Mouse (Mus musculus) CH12.LX (cell line): ENCODE measurements around the gene Rnf115. TPM values are rescaled to one million over a fixed set of nuclear protein-coding genes. Genes with fewer than 3 reads are reported as not detected.

Experiments
- DNase-seq: peaks from one replicate; pipeline ENCODE4 v3.0.0-alpha.2; 2013; ENCODE audit errors: extremely low read depth
- H3K27ac ChIP-seq: 2 replicates; pipeline ENCODE4 v1.5.1; 2012; ENCODE audit warnings: low read depth, mild to moderate bottlenecking, control low read depth, moderate library complexity; ENCODE audit not compliant: insufficient read depth
- H3K27me3 ChIP-seq: replicated peaks from 2 replicates; pipeline ENCODE3; 2012; ENCODE audit warnings: inconsistent platforms
- H3K36me3 ChIP-seq, 2 experiments: replicated peaks in 1 of 2; 2 replicates each; pipeline versions ENCODE3 to v1.6.1; 2012; ENCODE audit warnings: inconsistent platforms in 1 of 2, low read length in 1 of 2, mild to moderate bottlenecking in 1 of 2, mixed read lengths in 1 of 2, moderate library complexity in 1 of 2; ENCODE audit not compliant: control insufficient read depth in 1 of 2, insufficient read depth in 1 of 2
- H3K4me1 ChIP-seq, 2 experiments: 2 replicates each; pipeline ENCODE4 v1.6.1; 2012; ENCODE audit warnings: inconsistent platforms in 1 of 2, moderate library complexity in 1 of 2; ENCODE audit not compliant: insufficient read depth in 2 of 2, control insufficient read depth in 1 of 2
- H3K4me2 ChIP-seq: 2 replicates; pipeline ENCODE4 v1.6.1; 2012; ENCODE audit warnings: low read depth, mild to moderate bottlenecking, control low read depth; ENCODE audit not compliant: poor library complexity, insufficient read depth, severe bottlenecking
- H3K4me3 ChIP-seq, 3 experiments: fragments of 150-350 bp in 1 of 3; sonication (generic) in 1 of 3; replicated peaks in 1 of 3; 2 replicates each; pipeline versions ENCODE3 to v1.5.1; 2011 to 2012; ENCODE audit warnings: low read depth in 2 of 3, low read length in 2 of 3, mild to moderate bottlenecking in 2 of 3, moderate library complexity in 2 of 3, control low read depth in 1 of 3, improper control_type of control experiment in 1 of 3, inconsistent platforms in 1 of 3, mixed read lengths in 1 of 3; ENCODE audit not compliant: poor library complexity in 1 of 3
- H3K79me2 ChIP-seq: replicated peaks from 2 replicates; pipeline ENCODE4 v1.6.1; 2012; ENCODE audit warnings: mild to moderate bottlenecking, moderate library complexity; ENCODE audit not compliant: control insufficient read depth, poor library complexity, insufficient read depth, severe bottlenecking; ENCODE audit errors: extremely low read depth
- H3K9ac ChIP-seq: 2 replicates; pipeline ENCODE4 v1.6.1; 2012; ENCODE audit warnings: low read depth, mild to moderate bottlenecking, control low read depth, moderate library complexity; ENCODE audit not compliant: insufficient read depth
- H3K9me3 ChIP-seq: replicated peaks from 2 replicates; pipeline ENCODE3; 2012; ENCODE audit warnings: low read length, inconsistent platforms, mixed read lengths
- CHD2 ChIP-seq: IDR thresholded peaks from 2 replicates; pipeline ENCODE4 v1.6.1; 2011; ENCODE audit warnings: low read length, improper control_type of control experiment
- E2F4 ChIP-seq: IDR thresholded peaks from 2 replicates; pipeline ENCODE4 v1.6.1; 2011; ENCODE audit warnings: low read depth, low read length, improper control_type of control experiment; ENCODE audit not compliant: insufficient replicate concordance
- ELF1 ChIP-seq: IDR thresholded peaks from 2 replicates; pipeline ENCODE4 v1.6.1; 2014; ENCODE audit warnings: low read depth, mild to moderate bottlenecking, inconsistent platforms, low read length, improper control_type of control experiment
- ETS1 ChIP-seq: conservative IDR thresholded peaks from 2 replicates; pipeline ENCODE4 v1.6.1; 2012; ENCODE audit warnings: low read depth, mild to moderate bottlenecking, inconsistent platforms, low read length, improper control_type of control experiment, moderate library complexity
- IRF4 ChIP-seq: IDR thresholded peaks from 2 replicates; pipeline ENCODE4 v1.6.1; 2014; ENCODE audit warnings: low read depth, mild to moderate bottlenecking, inconsistent platforms, low read length, improper control_type of control experiment
- JUND ChIP-seq: conservative IDR thresholded peaks from 2 replicates; pipeline ENCODE4 v1.6.1; 2011; ENCODE audit warnings: low read depth, low read length, improper control_type of control experiment
- KAT2A ChIP-seq: IDR thresholded peaks from 2 replicates; pipeline ENCODE4 v1.6.1; 2012; ENCODE audit warnings: low read length, improper control_type of control experiment, inconsistent platforms; ENCODE audit not compliant: insufficient replicate concordance
- MAFK ChIP-seq: IDR thresholded peaks from 2 replicates; pipeline ENCODE4 v1.6.1; 2011; ENCODE audit warnings: low read length, improper control_type of control experiment; ENCODE audit not compliant: insufficient replicate concordance
- MAX ChIP-seq: IDR thresholded peaks from 2 replicates; pipeline ENCODE4 v1.6.1; 2011; ENCODE audit warnings: low read length, improper control_type of control experiment
- MAZ ChIP-seq: IDR thresholded peaks from 2 replicates; pipeline ENCODE4 v1.6.1; 2012; ENCODE audit warnings: low read depth, mild to moderate bottlenecking, inconsistent platforms, low read length, improper control_type of control experiment, moderate library complexity
- POLR2A ChIP-seq: IDR thresholded peaks from 2 replicates; pipeline ENCODE4 v1.6.1; 2011; ENCODE audit warnings: low read depth, mild to moderate bottlenecking, improper control_type of control experiment, low read length
- POLR2AphosphoS2 ChIP-seq: IDR thresholded peaks from 2 replicates; pipeline ENCODE4 v1.6.1; 2011; ENCODE audit warnings: low read depth, low read length, improper control_type of control experiment
- RAD21 ChIP-seq: IDR thresholded peaks from 2 replicates; pipeline ENCODE4 v1.6.1; 2011; ENCODE audit warnings: low read depth, mild to moderate bottlenecking, low read length, improper control_type of control experiment, moderate library complexity
- SIN3A ChIP-seq: IDR thresholded peaks from 2 replicates; pipeline ENCODE4 v1.6.1; 2012; ENCODE audit warnings: low read length, improper control_type of control experiment, inconsistent platforms
- TBP ChIP-seq: conservative IDR thresholded peaks from 2 replicates; pipeline ENCODE4 v1.6.1; 2011; ENCODE audit warnings: low read depth, low read length, improper control_type of control experiment
- UBTF ChIP-seq: IDR thresholded peaks from 2 replicates; pipeline ENCODE4 v1.6.1; 2012; ENCODE audit warnings: low read depth, mild to moderate bottlenecking, inconsistent platforms, low read length, improper control_type of control experiment, moderate library complexity
- USF2 ChIP-seq: conservative IDR thresholded peaks from 2 replicates; pipeline ENCODE4 v1.6.1; 2011; ENCODE audit warnings: low read depth, low read length, improper control_type of control experiment
- ZC3H11A ChIP-seq: IDR thresholded peaks from 2 replicates; pipeline ENCODE4 v1.6.1; 2012; ENCODE audit warnings: low read depth, mild to moderate bottlenecking, inconsistent platforms, low read length, improper control_type of control experiment
- dilution Hi-C: fragments of 300-500 bp; cut with MboI; formaldehyde crosslinking; loops from 2 replicates; pipeline ENCODE4 v1.14.3; 2020; ENCODE audit warnings: low sequenced_read_pairs; ENCODE audit not compliant: extremely low pct_unique_long_range_greater_than_20kb, extremely low pct_ligation_motif_present
- in situ Hi-C: fragments of 300-500 bp; cut with MboI; formaldehyde crosslinking; loops from 3 replicates; pipeline ENCODE4 v1.14.3; 2019; ENCODE audit warnings: low sequenced_read_pairs, low pct_ligation_motif_present, low pct_unique_long_range_greater_than_20kb, mixed read lengths
- polyA plus RNA-seq: library from polyadenylated mRNA; unstranded; fragments of >175 nt; gene quantifications from 2 replicates; pipeline ENCODE4 v1.2.1, GENCODE M21; 2012; ENCODE audit warnings: low read depth; ENCODE audit not compliant: insufficient read length
- total RNA-seq, 2 experiments: library from RNA; depleted of rRNA; stranded (reverse); fragments of 300-350 nt in 1 of 2; fragments of >200 nt in 1 of 2; gene quantifications; 2 replicates each; pipeline ENCODE4 v1.2.3; 2012 to 2014

The Rnf115 gene
- total and polyA plus RNA-seq, 3 experiments, result 25.8 to 79.3 (median 64.7) TPM

- H3K27me3 ChIP-seq, result no peaks in the 10 kb centered on the region
- peak overlapping the region; percentile 47 for H3K4me2 ChIP-seq
- H3K9ac ChIP-seq, result peak overlapping the region; percentile 68; the same call in 1 of the 2 replicates
- no peak overlapping the region for H3K4me3 ChIP-seq
- DNase-seq, result peak; percentile 44
- H3K79me2 ChIP-seq, result no peaks in the 10 kb centered on the region
- no peak for TF ChIP-seq RAD21
- no peak for TF ChIP-seq POLR2A
- TF ChIP-seq JUND, result no peak
- TF ChIP-seq POLR2AphosphoS2, result no peak
- TF ChIP-seq MAZ, result no peak
- 0 out of 2 replicates have a peak, but pooled peaks have one; percentile 15 for TF ChIP-seq IRF4
- no peak for TF ChIP-seq ZC3H11A
- peaks cover 2% of the 10 kb centered on the region for H3K9me3 ChIP-seq
- no peak overlapping the region for H3K27ac ChIP-seq
- H3K36me3 ChIP-seq, result peaks cover 8 to 25% of the 10 kb centered on the region in 2 experiments
- in situ Hi-C loops (no loop called here), dilution Hi-C loops (no loop called here)
- H3K4me1 ChIP-seq, result peaks cover 0 to 54% of the 10 kb centered on the region in 2 experiments; a peak in 3 of 4 replicates
These were observed 37.1 kb downstream of the Rnf115 start for GRCm38 (mm10) chr3:96764528-96764927.

DNA sequence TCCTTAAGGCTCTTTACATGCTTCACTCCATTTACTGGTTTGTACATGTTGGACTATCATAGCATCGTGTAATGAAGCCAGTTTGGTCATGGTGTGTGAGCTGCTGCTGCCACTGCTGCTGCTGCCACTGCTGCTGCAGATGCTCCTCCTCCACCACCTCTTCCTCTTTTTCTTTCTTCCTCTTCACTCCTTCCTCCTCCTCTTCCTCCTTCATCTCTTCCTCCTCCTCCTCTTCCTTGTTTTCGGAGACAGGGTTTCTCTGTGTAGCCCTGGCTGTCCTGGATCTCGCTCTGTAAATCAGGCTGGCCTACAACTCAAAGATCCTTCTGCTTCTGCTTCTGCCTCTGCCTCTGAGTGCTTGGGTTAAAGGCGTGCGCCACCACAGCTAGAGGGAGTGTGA is 42.5 kb downstream of the Rnf115 start:
- H3K4me1 ChIP-seq, result peaks cover 4 to 52% of the 10 kb centered on the region in 2 experiments
- dilution Hi-C loops (no loop called here), in situ Hi-C loops (no loop called here)
- H3K4me2 ChIP-seq, result no peak overlapping the region
- H3K9ac ChIP-seq, result no peak overlapping the region
- H3K4me3 ChIP-seq, result no peak overlapping the region
- H3K36me3 ChIP-seq, result peaks cover 0 to 26% of the 10 kb centered on the region in 2 experiments
- H3K9me3 ChIP-seq, result no peaks in the 10 kb centered on the region
- no peak for TF ChIP-seq E2F4
- TF ChIP-seq ELF1, result no peak
- TF ChIP-seq USF2, result no peak
- TF ChIP-seq ETS1, result no peak
- TF ChIP-seq TBP, result no peak
- no peak for TF ChIP-seq RAD21
- TF ChIP-seq KAT2A, result no peak
- no peak for TF ChIP-seq MAX
- no peak for TF ChIP-seq MAFK
- TF ChIP-seq JUND, result no peak
- no peak for TF ChIP-seq CHD2
- TF ChIP-seq UBTF, result no peak
- TF ChIP-seq IRF4, result no peak
- no peak for TF ChIP-seq SIN3A
- TF ChIP-seq POLR2AphosphoS2, result no peak
- no peaks in the 10 kb centered on the region for H3K27me3 ChIP-seq
- peak; percentile 20 for DNase-seq
- H3K79me2 ChIP-seq, result 0 out of 2 replicates have a peak, but pooled peaks cover 5% of the 10 kb centered on the region
- no peak overlapping the region for H3K27ac ChIP-seq
